21 mouse cellular contexts compared by ENCODE assay signal in genomic region chr7:27136410-27136996, GRCm38 (mm10). TPM values are rescaled to one million over a fixed set of nuclear protein-coding genes. Genes with fewer than 3 reads are reported as not detected.
"Had no signal": no experiment of that assay in that cellular context is flagged by ENCODE, and none has a peak within 500 bp of the region (broad histone marks: within the 10 kb centered on the region; RNA-seq: fewer than 3 reads in every experiment).

No protein-coding gene starts in this region.

- DNase-seq: kidney, adult 9 months; lung, postnatal 14 days; right cerebral cortex, postnatal 25 days; thymus, adult 2 months; thymus, postnatal 25 days had no signal

- H3K9ac ChIP-seq: limb, embryonic 12.5 days; liver, embryonic 12.5 days; lung, embryonic 15.5 days; midbrain, embryonic 12.5 days; neural tube, embryonic 13.5 days had no signal

- H3K36me3 ChIP-seq: limb, embryonic 12.5 days; liver, embryonic 12.5 days; lung, embryonic 15.5 days; midbrain, embryonic 12.5 days; neural tube, embryonic 13.5 days had no signal

- H3K27ac ChIP-seq: left cerebral cortex, adult 2 months; limb, embryonic 12.5 days; liver, embryonic 12.5 days; lung, embryonic 15.5 days; midbrain, embryonic 12.5 days; neural tube, embryonic 13.5 days had no signal

- H3K4me1 ChIP-seq: midbrain, embryonic 12.5 days; neural tube, embryonic 13.5 days had no signal

- H3K4me2 ChIP-seq: limb, embryonic 12.5 days; liver, embryonic 12.5 days; lung, embryonic 15.5 days; midbrain, embryonic 12.5 days; neural tube, embryonic 13.5 days had no signal

- H3K9me3 ChIP-seq: lung, embryonic 15.5 days had no signal

- H3K27me3 ChIP-seq: limb, embryonic 12.5 days; liver, embryonic 12.5 days; lung, embryonic 15.5 days; midbrain, embryonic 12.5 days; neural tube, embryonic 13.5 days had no signal

- H3K4me3 ChIP-seq: left cerebral cortex, adult 2 months; limb, embryonic 12.5 days; liver, embryonic 12.5 days; lung, embryonic 15.5 days; midbrain, embryonic 12.5 days; neural tube, embryonic 13.5 days had no signal

- ATAC-seq: intestine, embryonic 16.5 days; liver, embryonic 12.5 days; midbrain, embryonic 16.5 days had no signal

RNA-seq across cellular contexts. Expression of gene Cyp2f2, which starts 16.8 kb away (rescaled TPM):
- total RNA-seq: left cerebral cortex, adult 2 months; megakaryocyte-erythroid progenitor cell, adult 5-6 weeks had no signal
- polyA plus RNA-seq: limb, embryonic 12.5 days; liver, embryonic 12.5 days; midbrain, embryonic 12.5 days; midbrain, embryonic 16.5 days; neural tube, embryonic 13.5 days had no signal

RNA-seq across cellular contexts. Expression of gene Cyp2t4, which starts 17.0 kb away (rescaled TPM):
- total RNA-seq: layer of hippocampus, postnatal 25 days; left cerebral cortex, adult 2 months; left cerebral cortex, postnatal 14 days; megakaryocyte-erythroid progenitor cell, adult 5-6 weeks had no signal
- polyA plus RNA-seq: large intestine, adult 2 months; limb, embryonic 12.5 days; liver, embryonic 12.5 days; liver, embryonic 16.5 days; small intestine, adult 2 months; testis, adult 2 months; urinary bladder, adult 2 months had no signal

RNA-seq across cellular contexts. Expression of gene Gm21983, which starts 44.4 kb away (rescaled TPM):
- total RNA-seq: layer of hippocampus, postnatal 25 days; left cerebral cortex, adult 2 months; left cerebral cortex, postnatal 14 days; megakaryocyte-erythroid progenitor cell, adult 5-6 weeks had no signal
- polyA plus RNA-seq: intestine, embryonic 16.5 days; large intestine, adult 2 months; liver, embryonic 12.5 days; liver, embryonic 16.5 days; testis, adult 2 months; thymus, adult 2 months; urinary bladder, adult 2 months had no signal
